Mouse (Mus musculus): Measurements from ENCODE around the gene Gm2075.
"Not testable (repeated sequence)": the region's sequence is repeated elsewhere in the genome, so short reads cannot be mapped to it uniquely, and the experiment has no call there.

Gene Gm2075

GRCm38 (mm10) chr12:88011548-88011947 lies at the start of gene Gm2075:
TSS of gene Gm2075 (plus strand) at chr12:88011848.
- not testable (repeated sequence) for DNase-seq (ENCODE audit: low read depth, low spot score)

GRCm38 (mm10) chr12:87984000-87984399 lies 27.6 kb upstream of the Gm2075 start:
- DNase-seq (ENCODE audit: low read depth, low spot score), result not testable (repeated sequence)

- not testable (repeated sequence) for DNase-seq (ENCODE audit: low read depth, low spot score)
Observed at GRCm38 (mm10) chr12:88004118-88004517, 7.5 kb upstream of the Gm2075 start.

- DNase-seq (ENCODE audit: low read depth, low spot score), result not testable (repeated sequence)
Observed at GRCm38 (mm10) chr12:88018671-88019070, 7.0 kb downstream of the Gm2075 start, which contains the start of gene Gm6803. TSS of gene Gm6803 (minus strand) at chr12:88018771.

- DNase-seq (ENCODE audit: low read depth, low spot score), result not testable (repeated sequence)
Observed at GRCm38 (mm10) chr12:88026704-88027103, 15.1 kb downstream of the Gm2075 start, which contains the start of gene Gm2056. TSS of gene Gm2056 (plus strand) at chr12:88027004.

GRCm38 (mm10) chr12:88032250-88032649 lies 20.6 kb downstream of the Gm2075 start:
- DNase-seq (ENCODE audit: low read depth, low spot score), result not testable (repeated sequence)

- DNase-seq (ENCODE audit: low read depth, low spot score), result not testable (repeated sequence)
Observed at GRCm38 (mm10) chr12:88039062-88039461, 27.4 kb downstream of the Gm2075 start.

GRCm38 (mm10) chr12:88039703-88040102 lies 28.1 kb downstream of the Gm2075 start:
- not testable (repeated sequence) for DNase-seq (ENCODE audit: low read depth, low spot score)

- not testable (repeated sequence) for DNase-seq (ENCODE audit: low read depth, low spot score)
Observed at GRCm38 (mm10) chr12:88045226-88045625, 33.6 kb downstream of the Gm2075 start.
